26 mouse cellular contexts compared by ENCODE assay signal in genomic region chr16:39675775-39676174, GRCm38 (mm10).
DNase-seq lines count a peak whose midpoint lies in the region; ATAC-seq lines count a peak whose summit lies in the region.
"Had no signal": no experiment of that assay in that cellular context is flagged by ENCODE, and none has a peak within 500 bp of the region (broad histone marks: within the 10 kb centered on the region; RNA-seq: fewer than 3 reads in every experiment).

No protein-coding gene starts in this region.

- H3K4me1 ChIP-seq in hindbrain, embryonic 13.5 days (replicated peaks), result no peaks in the 10 kb centered on the region
- H3K4me1 ChIP-seq in neural tube, embryonic 15.5 days, result 0 out of 2 replicates have a peak, but pooled peaks cover 4% of the 10 kb centered on the region
- H3K4me1 ChIP-seq: embryonic facial prominence, embryonic 10.5 days; heart, embryonic 10.5 days; intestine, embryonic 15.5 days; limb, embryonic 15.5 days; lung, embryonic 15.5 days; midbrain, embryonic 15.5 days; neural tube, embryonic 12.5 days had no signal

- no peaks in the 10 kb centered on the region for H3K36me3 ChIP-seq in hindbrain, embryonic 13.5 days
- H3K36me3 ChIP-seq in neural tube, embryonic 15.5 days, result no peaks in the 10 kb centered on the region
- H3K36me3 ChIP-seq: embryonic facial prominence, embryonic 10.5 days; heart, embryonic 10.5 days; hindbrain, embryonic 15.5 days; intestine, embryonic 15.5 days; limb, embryonic 15.5 days; lung, embryonic 15.5 days; midbrain, embryonic 15.5 days; neural tube, embryonic 12.5 days had no signal

- 71% methylated on average over 3 of the region's 3 CpGs for WGBS in hindbrain, embryonic 13.5 days
- 61% methylated on average over 3 of the region's 3 CpGs for WGBS in neural tube, embryonic 15.5 days

- no peak overlapping the region for H3K27ac ChIP-seq in hindbrain, embryonic 13.5 days
- no peak overlapping the region for H3K27ac ChIP-seq in neural tube, embryonic 15.5 days (replicated peaks)
- H3K27ac ChIP-seq: embryonic facial prominence, embryonic 10.5 days; heart, embryonic 10.5 days; hindbrain, embryonic 15.5 days; intestine, embryonic 15.5 days; left cerebral cortex, adult 2 months; limb, embryonic 15.5 days; liver, embryonic 14.5 days; lung, embryonic 15.5 days; midbrain, embryonic 15.5 days; neural tube, embryonic 12.5 days had no signal

- H3K4me2 ChIP-seq in hindbrain, embryonic 13.5 days, result no peak overlapping the region
- no peak overlapping the region for H3K4me2 ChIP-seq in neural tube, embryonic 15.5 days
- H3K4me2 ChIP-seq: hindbrain, embryonic 15.5 days; intestine, embryonic 15.5 days; limb, embryonic 15.5 days; lung, embryonic 15.5 days; midbrain, embryonic 15.5 days; neural tube, embryonic 12.5 days had no signal

- ATAC-seq in frontal cortex, adult (ENCODE audit: low TSS enrichment), result peak; percentile 59; the same call in 1 of the 2 replicates
- ATAC-seq in hindbrain, embryonic 13.5 days (ENCODE audit: low FRiP score), result no peak
- ATAC-seq in neural tube, embryonic 15.5 days (ENCODE audit: low FRiP score), result no peak
- ATAC-seq: intestine, embryonic 15.5 days; midbrain, embryonic 15.5 days had no signal

- no peak overlapping the region for H3K4me3 ChIP-seq in hindbrain, embryonic 13.5 days
- no peak overlapping the region for H3K4me3 ChIP-seq in neural tube, embryonic 15.5 days (replicated peaks)
- H3K4me3 ChIP-seq: embryonic facial prominence, embryonic 10.5 days; heart, embryonic 10.5 days; hindbrain, embryonic 15.5 days; intestine, embryonic 15.5 days; left cerebral cortex, adult 2 months; limb, embryonic 15.5 days; lung, embryonic 15.5 days; midbrain, embryonic 15.5 days; neural tube, embryonic 12.5 days had no signal

- no peaks in the 10 kb centered on the region for H3K9me3 ChIP-seq in hindbrain, embryonic 13.5 days
- H3K9me3 ChIP-seq in neural tube, embryonic 15.5 days (replicated peaks), result no peaks in the 10 kb centered on the region
- H3K9me3 ChIP-seq: embryonic facial prominence, embryonic 10.5 days; heart, embryonic 10.5 days; hindbrain, embryonic 15.5 days; intestine, embryonic 15.5 days; limb, embryonic 15.5 days; lung, embryonic 15.5 days; midbrain, embryonic 15.5 days; neural tube, embryonic 12.5 days had no signal

- H3K9ac ChIP-seq in hindbrain, embryonic 13.5 days, result no peak overlapping the region
- no peak overlapping the region for H3K9ac ChIP-seq in neural tube, embryonic 15.5 days (replicated peaks)
- H3K9ac ChIP-seq: hindbrain, embryonic 15.5 days; intestine, embryonic 15.5 days; limb, embryonic 15.5 days; liver, embryonic 14.5 days; lung, embryonic 15.5 days; midbrain, embryonic 15.5 days; neural tube, embryonic 12.5 days had no signal

- no peaks in the 10 kb centered on the region for H3K27me3 ChIP-seq in hindbrain, embryonic 13.5 days
- no peaks in the 10 kb centered on the region for H3K27me3 ChIP-seq in neural tube, embryonic 15.5 days (replicated peaks)
- H3K27me3 ChIP-seq: hindbrain, embryonic 15.5 days; intestine, embryonic 15.5 days; limb, embryonic 15.5 days; lung, embryonic 15.5 days; midbrain, embryonic 15.5 days; neural tube, embryonic 12.5 days had no signal

- no peak for DNase-seq in frontal cortex, postnatal 10 days (ENCODE audit: low spot score in 2 of 2)
- peak; percentile 25 to 41 for DNase-seq in right cerebral cortex, postnatal 10 days (ENCODE audit: low spot score in 2 of 2)
- no peak for DNase-seq in right cerebral cortex, postnatal 14 days
- DNase-seq in forelimb bud, embryonic 11.5 days (ENCODE audit: low read depth, low spot score), result peak; percentile 63
- DNase-seq: adrenal gland, adult 2 months; cerebellum, adult 2 months; cerebellum, postnatal 25 days; gastrocnemius, postnatal 10 days; heart, postnatal 4 days; kidney, adult 8-10 months; kidney, postnatal 10 days; lung, postnatal 36 days; thymus, postnatal 25 days had no signal

Comparison
In these comparisons a context has a peak if more than half of its experiments do, and no peak if none do; other contexts are left out.
1. DNase-seq: peak in right cerebral cortex, postnatal 10 days (2 of 2) and forelimb bud, embryonic 11.5 days (single experiment); none in frontal cortex, postnatal 10 days (0 of 2) and right cerebral cortex, postnatal 14 days (single experiment).